Mouse (Mus musculus): Measurements from ENCODE around the gene Rnaseh2b.

- no peak for TF ChIP-seq POLR2A (IDR thresholded peaks at IDR 0.05; ENCODE audit: control insufficient read depth, extremely low read depth, insufficient read depth, low read length, poor library complexity)
- TF ChIP-seq CTCF (IDR thresholded peaks at IDR 0.05; ENCODE audit: borderline replicate concordance, control insufficient read depth, extremely low read depth, insufficient read depth, low read length, poor library complexity) = no peak
Measured at GRCm38 (mm10) chr14:62291406-62291987, 892 bp upstream of the Rnaseh2b start.
